Mouse (Mus musculus): ENCODE measurements around the gene Idh2.
A peak's percentile ranks its signal among the peaks of the same experiment; 100 is the strongest.

Gene Idh2

GRCm38 (mm10) chr7:80121083-80121482 lies 5.9 kb upstream of the Idh2 start:
- peak; percentile 63 to 84 for DNase-seq

- no peak for DNase-seq
These were observed 4.0 kb upstream of the Idh2 start for GRCm38 (mm10) chr7:80119198-80119597.

- peak; percentile 46 to 59 for DNase-seq
These were observed 966 bp upstream of the Idh2 start for GRCm38 (mm10) chr7:80116158-80116557.

- DNase-seq, result peak; percentile 64 to 75
These were observed 555 bp downstream of the Idh2 start for GRCm38 (mm10) chr7:80114451-80115223.

- DNase-seq, result peak; percentile 91 to 94
These were observed 1.2 kb downstream of the Idh2 start for GRCm38 (mm10) chr7:80113989-80114388.

- DNase-seq, result no peak
These were observed 3.8 kb downstream of the Idh2 start for GRCm38 (mm10) chr7:80111066-80112045.

- DNase-seq, result no peak
These were observed 8.8 kb downstream of the Idh2 start for GRCm38 (mm10) chr7:80106441-80106840.

GRCm38 (mm10) chr7:80105637-80106390 lies 9.4 kb downstream of the Idh2 start:
- DNase-seq, result no peak

GRCm38 (mm10) chr7:80103335-80103734 lies 11.9 kb downstream of the Idh2 start:
- no peak for DNase-seq

GRCm38 (mm10) chr7:80098389-80098976 lies 16.7 kb downstream of the Idh2 start:
- no peak for DNase-seq

GRCm38 (mm10) chr7:80095598-80096309 lies 19.4 kb downstream of the Idh2 start:
- no peak for DNase-seq

- no peak for DNase-seq
These were observed 20.7 kb downstream of the Idh2 start for GRCm38 (mm10) chr7:80094481-80094880.

- no peak for DNase-seq
These were observed 22.7 kb downstream of the Idh2 start for GRCm38 (mm10) chr7:80092351-80093046.

GRCm38 (mm10) chr7:80091866-80092210 lies 23.4 kb downstream of the Idh2 start:
- DNase-seq, result no peak

GRCm38 (mm10) chr7:80091004-80091865 lies 24.0 kb downstream of the Idh2 start:
- no peak for DNase-seq

- DNase-seq, result no peak
These were observed 24.8 kb downstream of the Idh2 start for GRCm38 (mm10) chr7:80090191-80091003.

- no peak for DNase-seq
These were observed 27.0 kb downstream of the Idh2 start for GRCm38 (mm10) chr7:80088191-80088590.

GRCm38 (mm10) chr7:80085970-80086715 lies 29.0 kb downstream of the Idh2 start:
- peak; percentile 68 to 73 for DNase-seq

- peak; percentile 51 to 74 for DNase-seq
These were observed 30.7 kb downstream of the Idh2 start for GRCm38 (mm10) chr7:80084484-80084931.
